Mouse (Mus musculus): ENCODE data around the gene Zfpm1. TPM values are rescaled to one million over a fixed set of nuclear protein-coding genes. Genes with fewer than 3 reads are reported as not detected.
"Not testable (repeated sequence)": the region's sequence is repeated elsewhere in the genome, so short reads cannot be mapped to it uniquely, and the experiment has no call there.

The Zfpm1 gene
- polyA plus RNA-seq, 1 experiment from 2014 or later = 2.8 TPM

DNA sequence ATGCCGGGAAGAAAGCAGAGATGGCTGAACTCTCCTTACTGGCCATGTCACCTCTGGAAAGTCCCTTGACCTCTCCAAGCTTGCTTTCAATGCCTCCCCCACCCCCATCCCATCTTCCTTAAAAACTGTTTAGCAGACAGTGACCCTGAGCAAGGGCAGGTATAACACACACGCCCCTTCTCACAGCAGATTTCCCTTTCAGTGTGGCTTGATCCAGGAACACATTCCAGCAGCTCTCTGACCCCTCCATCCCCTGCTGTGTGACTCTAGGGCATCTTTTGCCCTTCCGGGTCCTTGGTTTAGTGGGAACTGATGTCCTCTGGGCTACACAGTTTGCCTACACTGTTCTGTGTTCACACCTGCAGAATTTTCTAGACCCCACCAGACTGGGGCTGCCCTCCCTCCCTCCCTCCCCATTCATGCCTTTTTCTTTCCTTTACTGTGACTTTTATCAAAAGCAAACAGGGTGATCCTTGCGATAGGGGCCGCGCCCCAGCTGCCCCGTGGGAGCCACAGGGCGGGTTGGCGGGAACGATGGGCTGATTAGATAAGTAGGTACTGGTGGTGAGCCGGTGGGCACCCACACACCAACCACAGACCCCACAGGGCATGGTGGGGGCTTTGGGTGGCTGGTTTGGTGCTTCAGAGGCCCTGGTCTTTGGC, 37.2 kb downstream of the Zfpm1 start:
- H3K27ac ChIP-seq = no peak overlapping the region
- no peak overlapping the region for H3K4me3 ChIP-seq
- WGBS = 63% methylated on average over 11 of the region's 11 CpGs
- H3K36me3 ChIP-seq = no peaks in the 10 kb centered on the region
- H3K4me2 ChIP-seq (replicated peaks) = no peak overlapping the region
- H3K4me1 ChIP-seq = 0 out of 2 replicates have a peak, but pooled peaks cover 6% of the 10 kb centered on the region
- no peaks in the 10 kb centered on the region for H3K27me3 ChIP-seq
- no peaks in the 10 kb centered on the region for H3K9me3 ChIP-seq
- no peak overlapping the region for H3K9ac ChIP-seq
- no peak for ATAC-seq (ENCODE audit: insufficient number of reproducible peaks, insufficient read depth, low FRiP score, low TSS enrichment)

DNA sequence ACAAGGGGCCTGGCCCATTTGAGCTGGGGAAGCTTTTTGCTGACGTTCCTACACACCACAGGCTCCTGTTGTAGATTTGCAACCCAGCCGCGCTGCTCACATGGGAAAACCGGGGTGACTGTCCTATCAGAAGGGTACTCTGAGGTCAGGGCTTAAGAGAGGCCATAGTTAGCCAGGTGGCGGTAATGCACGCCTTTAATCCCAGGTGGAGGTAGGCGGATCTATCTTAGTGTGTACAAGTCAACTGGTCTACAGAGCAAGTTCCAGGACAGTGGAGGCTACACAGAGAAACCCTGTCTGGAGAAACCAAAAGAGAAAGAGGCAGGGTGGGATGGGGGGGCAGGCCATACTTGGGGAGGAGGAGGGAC, 37.8 kb downstream of the Zfpm1 start:
- Histone ChIP-seq H3K4me1 (0 out of 2 replicates have a peak, but pooled peaks cover 6% of the 10 kb centered on the region), H3K9me3 (no peaks in the 10 kb centered on the region), H3K36me3 (no peaks in the 10 kb centered on the region), H3K4me2 (replicated peaks) (no peak overlapping the region), H3K9ac (no peak overlapping the region), H3K4me3 (no peak overlapping the region), H3K27ac (no peak overlapping the region), H3K27me3 (no peaks in the 10 kb centered on the region)
- 74% methylated on average over 7 of the region's 7 CpGs for WGBS
- no peak for ATAC-seq (ENCODE audit: insufficient number of reproducible peaks, insufficient read depth, low FRiP score, low TSS enrichment)

GRCm38 (mm10) chr8:122320541-122320940, 38.6 kb downstream of the Zfpm1 start:
- WGBS = 19% methylated on average over 3 of the region's 3 CpGs

GRCm38 (mm10) chr8:122321455-122321921, 39.5 kb downstream of the Zfpm1 start:
- H3K27ac ChIP-seq = no peak overlapping the region
- 68% methylated on average over 10 of the region's 10 CpGs for WGBS
- no peaks in the 10 kb centered on the region for H3K36me3 ChIP-seq
- ATAC-seq (ENCODE audit: insufficient number of reproducible peaks, insufficient read depth, low FRiP score, low TSS enrichment) = no peak
- no peaks in the 10 kb centered on the region for H3K9me3 ChIP-seq
- H3K27me3 ChIP-seq = peaks cover 14% of the 10 kb centered on the region; the same call in 1 of the 2 replicates
- H3K4me2 ChIP-seq (replicated peaks) = no peak overlapping the region
- H3K9ac ChIP-seq = no peak overlapping the region
- H3K4me3 ChIP-seq = no peak overlapping the region
- peaks cover 12% of the 10 kb centered on the region; the same call in 1 of the 2 replicates for H3K4me1 ChIP-seq

More at GRCm38 (mm10) chr8:122320541-122320940, 38.6 kb downstream of the Zfpm1 start:
- H3K9me3 ChIP-seq = no peaks in the 10 kb centered on the region
- H3K4me3 ChIP-seq = no peak overlapping the region
- no peak overlapping the region for H3K4me2 ChIP-seq (replicated peaks)
- no peaks in the 10 kb centered on the region for H3K36me3 ChIP-seq
- no peak overlapping the region for H3K9ac ChIP-seq
- H3K27ac ChIP-seq = no peak overlapping the region
- peaks cover 6% of the 10 kb centered on the region; the same call in 1 of the 2 replicates for H3K4me1 ChIP-seq
- ATAC-seq (ENCODE audit: insufficient number of reproducible peaks, insufficient read depth, low FRiP score, low TSS enrichment) = no peak
- H3K27me3 ChIP-seq = peaks cover 6% of the 10 kb centered on the region; the same call in 1 of the 2 replicates

GRCm38 (mm10) chr8:122322126-122322525, 40.2 kb downstream of the Zfpm1 start:
- Histone ChIP-seq H3K4me2 (replicated peaks) (no peak overlapping the region), H3K4me3 (no peak overlapping the region), H3K9me3 (no peaks in the 10 kb centered on the region), H3K36me3 (no peaks in the 10 kb centered on the region), H3K9ac (no peak overlapping the region), H3K27me3 (peaks cover 19% of the 10 kb centered on the region; the same call in 1 of the 2 replicates), H3K27ac (no peak overlapping the region), H3K4me1 (peaks cover 12% of the 10 kb centered on the region; the same call in 1 of the 2 replicates)
- no peak for ATAC-seq (ENCODE audit: insufficient number of reproducible peaks, insufficient read depth, low FRiP score, low TSS enrichment)
- WGBS = 93% methylated on average over 7 of the region's 7 CpGs

GRCm38 (mm10) chr8:122322792-122323191, 40.9 kb downstream of the Zfpm1 start:
- no peaks in the 10 kb centered on the region for H3K36me3 ChIP-seq
- peaks cover 19% of the 10 kb centered on the region; the same call in 1 of the 2 replicates for H3K27me3 ChIP-seq
- H3K4me3 ChIP-seq = no peak overlapping the region
- no peak overlapping the region for H3K4me2 ChIP-seq (replicated peaks)
- no peak overlapping the region for H3K9ac ChIP-seq
- WGBS = 61% methylated on average over 11 of the region's 11 CpGs
- no peak for ATAC-seq (ENCODE audit: insufficient number of reproducible peaks, insufficient read depth, low FRiP score, low TSS enrichment)
- no peak overlapping the region for H3K27ac ChIP-seq
- peaks cover 12% of the 10 kb centered on the region; the same call in 1 of the 2 replicates for H3K4me1 ChIP-seq
- H3K9me3 ChIP-seq = no peaks in the 10 kb centered on the region

- H3K4me1 ChIP-seq; H3K36me3 ChIP-seq; ATAC-seq (ENCODE audit: insufficient number of reproducible peaks, insufficient read depth, low FRiP score, low TSS enrichment); H3K27ac ChIP-seq; H3K4me3 ChIP-seq; H3K4me2 ChIP-seq (replicated peaks); H3K9ac ChIP-seq; H3K9me3 ChIP-seq: not testable (repeated sequence)
- 11% methylated on average over 13 of the region's 13 CpGs for WGBS
- peaks cover 19% of the 10 kb centered on the region; the same call in 1 of the 2 replicates for H3K27me3 ChIP-seq
Measured at GRCm38 (mm10) chr8:122323951-122324402, 42.0 kb downstream of the Zfpm1 start.

- no peak overlapping the region for H3K27ac ChIP-seq
- H3K4me1 ChIP-seq = peaks cover 10% of the 10 kb centered on the region; the same call in 1 of the 2 replicates
- no peak overlapping the region for H3K4me2 ChIP-seq (replicated peaks)
- H3K36me3 ChIP-seq = no peaks in the 10 kb centered on the region
- H3K9ac ChIP-seq = no peak overlapping the region
- no peak overlapping the region for H3K4me3 ChIP-seq
- H3K9me3 ChIP-seq = no peaks in the 10 kb centered on the region
- peaks cover 19% of the 10 kb centered on the region; the same call in 1 of the 2 replicates for H3K27me3 ChIP-seq
- ATAC-seq (ENCODE audit: insufficient number of reproducible peaks, insufficient read depth, low FRiP score, low TSS enrichment) = no peak
- 75% methylated on average over 2 of the region's 2 CpGs for WGBS
Measured at GRCm38 (mm10) chr8:122325196-122325595, 43.3 kb downstream of the Zfpm1 start.

- Histone ChIP-seq H3K27ac (no peak overlapping the region), H3K4me2 (replicated peaks) (0 out of 2 replicates have a peak overlapping the region, but pooled peaks have one; percentile 5), H3K36me3 (no peaks in the 10 kb centered on the region), H3K27me3 (peaks cover 19% of the 10 kb centered on the region; the same call in 1 of the 2 replicates), H3K4me1 (peaks cover 10% of the 10 kb centered on the region; the same call in 1 of the 2 replicates), H3K9me3 (no peaks in the 10 kb centered on the region), H3K4me3 (no peak overlapping the region), H3K9ac (peak overlapping the region; percentile 34)
- ATAC-seq (ENCODE audit: insufficient number of reproducible peaks, insufficient read depth, low FRiP score, low TSS enrichment) = no peak
- 24% methylated on average over 14 of the region's 14 CpGs for WGBS
Measured at GRCm38 (mm10) chr8:122326114-122326542, 44.2 kb downstream of the Zfpm1 start.

- no peak overlapping the region for H3K4me3 ChIP-seq
- H3K36me3 ChIP-seq = peaks cover 5% of the 10 kb centered on the region; the same call in 1 of the 2 replicates
- no peak overlapping the region for H3K9ac ChIP-seq
- H3K4me1 ChIP-seq = peaks cover 10% of the 10 kb centered on the region; the same call in 1 of the 2 replicates
- ATAC-seq (ENCODE audit: insufficient number of reproducible peaks, insufficient read depth, low FRiP score, low TSS enrichment) = no peak
- H3K27me3 ChIP-seq = peaks cover 23% of the 10 kb centered on the region
- no peaks in the 10 kb centered on the region for H3K9me3 ChIP-seq
- WGBS = 57% methylated on average over 8 of the region's 8 CpGs
- H3K27ac ChIP-seq = 0 out of 2 replicates have a peak overlapping the region, but pooled peaks have one; percentile 1
- no peak overlapping the region for H3K4me2 ChIP-seq (replicated peaks)
Measured at GRCm38 (mm10) chr8:122329072-122329471, 47.1 kb downstream of the Zfpm1 start.

DNA sequence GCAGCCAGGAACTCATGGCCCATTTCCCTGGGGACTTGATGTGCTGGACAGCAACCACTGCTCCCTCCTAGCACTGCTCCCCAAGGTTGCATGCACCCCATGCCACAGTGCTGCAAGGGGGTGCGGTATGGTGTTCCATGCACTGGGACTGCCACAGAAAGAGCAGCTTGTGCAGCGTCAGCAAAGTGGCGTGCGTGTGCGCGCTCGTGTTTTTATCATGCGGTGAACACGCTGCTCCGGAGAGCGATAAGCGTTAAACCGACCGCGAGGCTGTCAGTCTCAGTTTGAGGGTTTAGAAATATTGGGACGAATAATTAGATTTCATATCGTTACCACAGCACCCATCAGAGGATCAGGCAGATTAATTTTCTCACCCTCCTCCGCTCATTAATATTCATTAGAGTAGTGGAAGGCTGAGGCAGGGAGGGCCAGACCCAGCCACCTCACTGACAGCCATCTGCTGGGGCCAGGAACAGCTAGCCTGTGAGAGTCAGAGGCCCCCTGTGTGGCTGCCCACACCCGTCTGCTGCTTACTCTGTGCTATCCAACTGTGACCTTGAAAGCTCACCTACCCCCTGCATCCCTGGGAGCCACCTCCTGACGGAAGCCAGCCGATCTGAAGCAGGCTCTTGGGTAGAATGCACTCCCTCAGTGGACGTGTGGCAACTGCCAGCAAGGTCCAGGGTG, 47.8 kb downstream of the Zfpm1 start:
- no peak for ATAC-seq (ENCODE audit: insufficient number of reproducible peaks, insufficient read depth, low FRiP score, low TSS enrichment)
- Histone ChIP-seq H3K4me2 (replicated peaks) (no peak overlapping the region), H3K27me3 (peaks cover 30% of the 10 kb centered on the region), H3K9ac (no peak overlapping the region), H3K36me3 (peaks cover 5% of the 10 kb centered on the region; the same call in 1 of the 2 replicates), H3K9me3 (no peaks in the 10 kb centered on the region), H3K4me3 (no peak overlapping the region), H3K4me1 (peaks cover 10% of the 10 kb centered on the region; the same call in 1 of the 2 replicates), H3K27ac (0 out of 2 replicates have a peak overlapping the region, but pooled peaks have one; percentile 1)
- 80% methylated on average over 22 of the region's 22 CpGs for WGBS
